Mouse (Mus musculus): ENCODE results near the gene Gp6. TPM values are rescaled to one million over a fixed set of nuclear protein-coding genes. Genes with fewer than 3 reads are reported as not detected.

The Gp6 gene
- polyA plus RNA-seq (2015; fragmentation: Nextera tagmentation; extraction: Ambion mirVana) = 0.39 TPM in 1 of 2 replicates, not detected in the other

DNA sequence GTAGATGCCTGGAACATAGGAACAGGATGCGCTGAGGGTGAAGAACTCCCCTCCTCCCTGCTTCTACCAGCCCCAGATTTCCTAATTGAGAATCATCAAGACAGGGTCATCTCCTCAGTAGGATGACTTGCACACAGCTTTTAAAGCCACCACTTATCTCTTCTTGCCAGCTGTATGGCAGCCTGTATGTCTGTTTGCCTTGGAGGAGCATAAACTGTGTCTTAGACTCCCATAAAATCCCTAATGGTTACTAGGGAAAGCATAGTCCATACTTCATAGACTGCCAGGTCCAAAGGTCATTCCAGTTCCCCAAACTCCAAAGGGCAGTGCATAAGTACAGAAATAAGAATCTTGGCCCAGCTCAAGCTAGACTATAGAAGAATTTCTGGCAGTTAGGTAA, at the start of gene Gp6:
Gp6 (minus strand) TSS at position 15 of the 400 bp plus-strand sequence.
- H3K27me3 ChIP-seq (ENCODE audit: insufficient read depth, low read length) = no peaks in the 10 kb centered on the region
- H3K27ac ChIP-seq (ENCODE audit: low read length) = no peak within 1 kb of the TSS
- H3K4me1 ChIP-seq (ENCODE audit: insufficient read depth, low read length) = no peaks in the 10 kb centered on the region
- ATAC-seq (ENCODE audit: low FRiP score, low TSS enrichment) = no peak
- H3K4me3 ChIP-seq (ENCODE audit: low read length) = no peak within 1 kb of the TSS
- no peak within 1 kb of the TSS for H3K9ac ChIP-seq (replicated peaks; ENCODE audit: low read length)
- H3K4me2 ChIP-seq (replicated peaks; ENCODE audit: low read depth, low read length) = no peak within 1 kb of the TSS
- 86% methylated on average over 1 of the region's 1 CpGs for WGBS
- H3K36me3 ChIP-seq (ENCODE audit: insufficient read depth, low read length) = no peaks in the 10 kb centered on the region
- H3K9me3 ChIP-seq (ENCODE audit: low read length) = no peaks in the 10 kb centered on the region

DNA sequence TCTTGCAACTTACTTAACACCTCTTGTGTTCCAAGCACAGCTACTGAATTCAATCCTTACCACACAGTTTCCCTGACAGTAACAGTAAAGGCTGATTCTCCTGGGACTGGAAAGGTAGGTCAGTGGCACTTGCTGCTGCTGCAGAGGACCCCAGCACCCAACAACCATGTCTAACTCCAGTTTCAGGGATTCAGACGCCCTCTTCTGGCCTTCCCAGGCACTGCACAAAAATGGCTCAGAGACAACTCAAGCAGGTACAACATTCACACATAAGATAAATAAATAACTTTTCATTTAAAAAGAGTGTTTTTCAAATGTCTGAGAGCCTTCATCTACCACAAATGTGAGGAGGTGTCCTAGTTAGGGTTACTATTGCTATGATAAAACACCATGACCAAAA, 49.6 kb upstream of the Gp6 start:
- Histone ChIP-seq H3K36me3 (ENCODE audit: insufficient read depth, low read length) (peaks cover 20% of the 10 kb centered on the region), H3K4me3 (ENCODE audit: low read length) (no peak overlapping the region), H3K9me3 (ENCODE audit: low read length) (no peaks in the 10 kb centered on the region; the same call in 1 of the 2 replicates), H3K9ac (replicated peaks; ENCODE audit: low read length) (no peak overlapping the region), H3K27ac (ENCODE audit: low read length) (no peak overlapping the region), H3K4me2 (replicated peaks; ENCODE audit: low read depth, low read length) (no peak overlapping the region), H3K27me3 (ENCODE audit: insufficient read depth, low read length) (no peaks in the 10 kb centered on the region), H3K4me1 (ENCODE audit: insufficient read depth, low read length) (peaks cover 6% of the 10 kb centered on the region)
- WGBS = 0% methylated on average over 1 of the region's 1 CpGs
- ATAC-seq (ENCODE audit: low FRiP score, low TSS enrichment) = no peak

DNA sequence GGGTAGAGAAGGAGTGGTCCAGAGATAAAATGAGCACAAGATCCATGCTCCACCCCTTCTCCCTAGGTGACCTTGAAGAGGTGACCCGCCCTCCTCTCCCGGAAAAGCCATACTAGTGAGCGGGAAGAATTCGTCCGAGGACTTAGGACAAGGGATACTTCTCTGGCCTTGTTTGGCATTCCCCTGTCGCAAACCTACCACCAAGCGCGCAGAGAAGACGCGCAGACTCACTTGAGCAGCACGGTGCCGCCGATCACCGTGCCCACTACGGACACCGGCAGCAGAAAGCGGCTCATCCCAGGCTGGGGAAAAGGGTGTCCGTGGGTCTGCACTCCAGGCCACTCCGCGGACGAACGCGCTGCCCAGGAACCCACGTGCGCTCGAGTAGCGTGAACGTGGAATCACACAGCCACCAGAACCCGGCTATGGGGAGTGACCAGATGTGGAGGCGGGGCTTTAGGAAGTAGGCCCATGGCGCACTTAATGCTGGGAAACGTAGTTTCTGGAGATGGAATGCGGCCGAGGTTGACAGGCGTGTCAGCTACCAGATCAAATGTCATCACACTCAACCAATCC, 47.8 kb upstream of the Gp6 start, which contains the start of gene Rdh13:
Rdh13 (minus strand) TSS at position 434 of the 576 bp plus-strand sequence.
- Histone ChIP-seq H3K9ac (replicated peaks; ENCODE audit: low read length) (peak within 1 kb of the TSS; percentile 78), H3K27me3 (ENCODE audit: insufficient read depth, low read length) (no peaks in the 10 kb centered on the region), H3K4me3 (ENCODE audit: low read length) (peak within 1 kb of the TSS; percentile 81), H3K4me2 (replicated peaks; ENCODE audit: low read depth, low read length) (peak within 1 kb of the TSS; percentile 57), H3K36me3 (ENCODE audit: insufficient read depth, low read length) (peaks cover 37% of the 10 kb centered on the region), H3K9me3 (ENCODE audit: low read length) (no peaks in the 10 kb centered on the region; the same call in 1 of the 2 replicates), H3K27ac (ENCODE audit: low read length) (peak within 1 kb of the TSS; percentile 86), H3K4me1 (ENCODE audit: insufficient read depth, low read length) (peaks cover 6% of the 10 kb centered on the region)
- peak; percentile 97 for ATAC-seq (ENCODE audit: low FRiP score, low TSS enrichment)
- under 1% methylated on average over 35 of the region's 35 CpGs for WGBS

DNA sequence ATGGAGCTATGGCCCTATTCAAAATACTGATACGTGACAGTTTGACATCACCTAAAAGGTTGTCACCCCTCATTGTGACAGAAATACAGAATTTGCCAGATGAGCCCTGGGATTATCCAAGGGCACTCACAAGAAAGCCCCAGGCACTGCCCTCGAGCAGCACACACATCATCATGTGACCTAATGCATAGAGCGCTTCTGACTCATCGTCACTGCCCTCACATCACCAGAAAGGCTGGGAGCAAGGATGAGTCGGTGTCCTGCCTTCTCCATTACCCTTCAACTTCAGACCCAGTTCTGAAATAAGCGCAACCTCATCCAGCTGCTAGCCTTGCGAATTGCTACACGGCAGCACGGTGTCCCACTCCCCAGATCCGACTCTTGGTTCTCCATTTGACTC, 43.0 kb upstream of the Gp6 start:
- Histone ChIP-seq H3K9ac (replicated peaks; ENCODE audit: low read length) (no peak overlapping the region), H3K27me3 (ENCODE audit: insufficient read depth, low read length) (no peaks in the 10 kb centered on the region), H3K4me3 (ENCODE audit: low read length) (no peak overlapping the region), H3K36me3 (ENCODE audit: insufficient read depth, low read length) (peaks cover 64% of the 10 kb centered on the region), H3K4me2 (replicated peaks; ENCODE audit: low read depth, low read length) (no peak overlapping the region), H3K4me1 (ENCODE audit: insufficient read depth, low read length) (peaks cover 6% of the 10 kb centered on the region), H3K9me3 (ENCODE audit: low read length) (no peaks in the 10 kb centered on the region), H3K27ac (ENCODE audit: low read length) (no peak overlapping the region)
- no peak for ATAC-seq (ENCODE audit: low FRiP score, low TSS enrichment)
- WGBS = 93% methylated on average over 10 of the region's 10 CpGs

DNA sequence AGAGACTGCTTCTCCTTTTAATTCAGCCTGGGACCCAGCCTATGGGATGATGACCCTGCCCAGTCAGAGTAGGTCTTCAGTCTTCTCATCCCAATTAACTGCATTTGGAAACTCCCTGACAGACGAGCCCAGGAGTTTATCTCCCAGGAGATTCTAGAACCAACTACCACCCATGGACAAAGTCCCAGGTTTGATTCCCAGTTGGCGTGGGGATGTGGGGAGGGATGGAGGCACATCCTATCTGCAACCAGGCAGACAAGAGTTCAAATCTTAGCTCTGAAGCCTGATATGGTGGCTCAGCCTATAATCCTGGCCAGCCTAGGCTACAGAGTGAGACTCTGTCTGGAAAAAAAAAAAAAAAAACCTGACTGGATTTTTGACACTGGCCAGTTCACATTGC, 40.2 kb upstream of the Gp6 start:
- ATAC-seq (ENCODE audit: low FRiP score, low TSS enrichment) = no peak

DNA sequence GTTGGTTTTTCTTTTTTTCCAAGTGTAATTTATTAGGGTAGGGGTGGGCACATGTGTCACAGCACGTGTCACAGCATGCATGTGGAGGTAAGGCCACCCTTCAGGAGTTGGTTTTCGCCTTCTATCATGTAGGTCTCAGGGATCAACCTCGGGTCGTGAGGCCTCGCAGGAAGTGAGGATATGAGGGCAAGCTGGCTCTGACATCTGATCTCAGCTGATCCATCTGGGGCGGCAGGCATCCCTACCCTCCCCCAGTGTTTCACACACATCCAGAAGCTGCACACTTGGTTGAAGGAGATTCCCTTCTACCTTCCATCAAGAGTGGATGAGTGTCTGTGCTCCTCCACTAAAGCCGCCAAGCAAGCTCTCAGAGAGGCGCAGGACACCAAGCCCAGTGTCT, 34.5 kb upstream of the Gp6 start:
- H3K36me3 ChIP-seq (ENCODE audit: insufficient read depth, low read length) = peaks cover 77% of the 10 kb centered on the region
- no peak for ATAC-seq (ENCODE audit: low FRiP score, low TSS enrichment)
- H3K27ac ChIP-seq (ENCODE audit: low read length) = no peak overlapping the region
- H3K9me3 ChIP-seq (ENCODE audit: low read length) = peaks cover 8% of the 10 kb centered on the region; the same call in 1 of the 2 replicates
- no peak overlapping the region for H3K4me2 ChIP-seq (replicated peaks; ENCODE audit: low read depth, low read length)
- H3K4me1 ChIP-seq (ENCODE audit: insufficient read depth, low read length) = no peaks in the 10 kb centered on the region
- WGBS = 83% methylated on average over 8 of the region's 8 CpGs
- no peak overlapping the region for H3K9ac ChIP-seq (replicated peaks; ENCODE audit: low read length)
- no peak overlapping the region for H3K4me3 ChIP-seq (ENCODE audit: low read length)
- H3K27me3 ChIP-seq (ENCODE audit: insufficient read depth, low read length) = no peaks in the 10 kb centered on the region

More for the DNA sequence above, 40.2 kb upstream of the Gp6 start:
- H3K27ac ChIP-seq (ENCODE audit: low read length) = no peak overlapping the region
- H3K9ac ChIP-seq (replicated peaks; ENCODE audit: low read length) = no peak overlapping the region
- no peak overlapping the region for H3K4me3 ChIP-seq (ENCODE audit: low read length)
- no peak overlapping the region for H3K4me2 ChIP-seq (replicated peaks; ENCODE audit: low read depth, low read length)
- H3K9me3 ChIP-seq (ENCODE audit: low read length) = no peaks in the 10 kb centered on the region
- H3K36me3 ChIP-seq (ENCODE audit: insufficient read depth, low read length) = peaks cover 75% of the 10 kb centered on the region
- 92% methylated on average over 2 of the region's 2 CpGs for WGBS
- no peaks in the 10 kb centered on the region for H3K27me3 ChIP-seq (ENCODE audit: insufficient read depth, low read length)
- H3K4me1 ChIP-seq (ENCODE audit: insufficient read depth, low read length) = no peaks in the 10 kb centered on the region

DNA sequence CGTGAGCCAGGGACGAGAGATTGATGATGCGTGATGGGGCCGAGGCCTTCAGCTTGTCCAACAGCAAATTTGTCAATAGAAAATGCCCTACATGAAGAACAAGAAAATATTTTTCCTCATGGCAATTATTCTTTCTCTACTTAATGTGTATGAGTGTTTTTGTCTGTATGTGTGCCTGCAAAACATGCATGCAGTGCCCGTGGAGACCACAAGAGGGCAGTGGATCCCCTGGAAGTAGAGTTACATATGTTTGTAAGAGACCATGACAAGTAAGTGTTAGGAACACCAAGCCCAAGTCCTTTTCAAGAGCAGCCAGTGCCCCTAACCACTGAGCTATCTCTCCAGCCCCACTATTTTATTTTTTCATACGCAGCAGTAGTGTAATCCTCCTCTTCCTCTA, 34.0 kb upstream of the Gp6 start:
- H3K27ac ChIP-seq (ENCODE audit: low read length) = no peak overlapping the region
- H3K4me1 ChIP-seq (ENCODE audit: insufficient read depth, low read length) = no peaks in the 10 kb centered on the region
- ATAC-seq (ENCODE audit: low FRiP score, low TSS enrichment) = no peak
- no peak overlapping the region for H3K4me2 ChIP-seq (replicated peaks; ENCODE audit: low read depth, low read length)
- no peaks in the 10 kb centered on the region for H3K27me3 ChIP-seq (ENCODE audit: insufficient read depth, low read length)
- H3K36me3 ChIP-seq (ENCODE audit: insufficient read depth, low read length) = peaks cover 75% of the 10 kb centered on the region
- H3K9me3 ChIP-seq (ENCODE audit: low read length) = peaks cover 8% of the 10 kb centered on the region; the same call in 1 of the 2 replicates
- 82% methylated on average over 6 of the region's 6 CpGs for WGBS
- H3K9ac ChIP-seq (replicated peaks; ENCODE audit: low read length) = no peak overlapping the region
- no peak overlapping the region for H3K4me3 ChIP-seq (ENCODE audit: low read length)

DNA sequence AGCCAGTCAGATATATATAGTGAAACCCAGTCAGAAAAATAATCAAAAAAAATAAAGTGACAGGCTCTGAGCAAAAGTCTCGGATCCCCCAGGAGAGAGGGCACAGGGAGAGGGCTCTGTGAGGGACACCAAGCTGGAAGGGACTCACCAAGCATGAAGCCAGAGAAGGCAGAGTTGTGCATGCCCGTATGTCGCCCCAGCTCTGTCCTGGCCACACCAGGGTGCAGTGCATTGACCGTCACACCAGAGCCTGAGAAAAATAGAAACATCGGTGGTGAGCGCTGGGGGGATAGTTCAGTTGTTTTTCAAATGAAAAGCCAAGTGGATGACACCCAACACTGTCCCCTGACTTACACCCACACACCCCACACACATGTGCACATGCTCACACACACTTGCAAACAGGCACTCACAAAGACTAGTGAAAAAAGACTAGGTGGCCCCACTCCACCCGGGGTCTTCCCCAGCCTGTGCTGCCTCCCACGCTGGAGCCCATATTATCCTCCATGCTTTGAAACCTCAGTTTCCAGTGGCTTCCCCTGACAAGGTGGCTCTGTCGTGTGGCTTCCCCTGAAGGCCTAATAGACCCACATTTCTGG, 32.8 kb upstream of the Gp6 start:
- no peaks in the 10 kb centered on the region for H3K4me1 ChIP-seq (ENCODE audit: insufficient read depth, low read length)
- no peak for ATAC-seq (ENCODE audit: low FRiP score, low TSS enrichment)
- 91% methylated on average over 9 of the region's 9 CpGs for WGBS
- H3K9me3 ChIP-seq (ENCODE audit: low read length) = peaks cover 8% of the 10 kb centered on the region; the same call in 1 of the 2 replicates
- no peak overlapping the region for H3K4me3 ChIP-seq (ENCODE audit: low read length)
- H3K9ac ChIP-seq (replicated peaks; ENCODE audit: low read length) = no peak overlapping the region
- H3K36me3 ChIP-seq (ENCODE audit: insufficient read depth, low read length) = peaks cover 76% of the 10 kb centered on the region
- no peak overlapping the region for H3K27ac ChIP-seq (ENCODE audit: low read length)
- no peaks in the 10 kb centered on the region for H3K27me3 ChIP-seq (ENCODE audit: insufficient read depth, low read length)
- no peak overlapping the region for H3K4me2 ChIP-seq (replicated peaks; ENCODE audit: low read depth, low read length)

DNA sequence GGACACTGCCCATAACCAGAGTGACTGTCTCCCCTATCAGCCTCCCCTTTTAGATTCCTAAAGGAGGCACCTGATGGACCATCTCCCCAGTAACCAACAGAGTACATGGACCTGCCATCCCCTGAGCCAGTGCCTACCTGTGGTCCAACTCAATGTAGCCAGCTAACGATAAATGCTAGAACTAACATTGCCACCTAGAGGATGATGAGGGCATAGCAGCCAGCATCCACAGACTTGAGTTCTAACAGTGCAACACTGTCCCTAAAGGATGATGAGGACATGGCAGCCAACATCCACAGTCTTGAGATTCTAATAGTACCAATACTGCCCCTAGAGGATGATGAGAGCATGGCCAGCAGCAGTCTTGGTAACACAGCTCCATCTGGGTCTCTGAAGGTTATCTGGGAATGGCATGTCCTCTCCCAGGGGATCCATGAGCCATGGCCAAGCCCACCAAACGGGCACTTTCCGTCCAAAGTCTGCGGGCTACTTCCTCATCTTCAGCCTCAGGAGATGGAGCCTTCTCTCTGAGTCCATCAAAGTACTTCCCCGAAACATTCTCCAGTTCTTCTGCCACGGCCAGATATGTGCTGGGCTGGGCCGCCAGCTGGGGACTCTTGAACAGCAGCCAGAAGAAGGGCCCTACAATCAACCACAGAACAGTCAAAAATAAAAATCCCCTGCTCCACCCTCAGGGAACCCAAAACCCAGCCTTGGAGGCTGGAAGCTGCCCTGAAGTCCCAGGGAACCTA, 29.8 kb upstream of the Gp6 start:
- Histone ChIP-seq H3K4me1 (ENCODE audit: insufficient read depth, low read length) (no peaks in the 10 kb centered on the region), H3K27ac (ENCODE audit: low read length) (no peak overlapping the region), H3K4me2 (replicated peaks; ENCODE audit: low read depth, low read length) (no peak overlapping the region), H3K4me3 (ENCODE audit: low read length) (no peak overlapping the region), H3K36me3 (ENCODE audit: insufficient read depth, low read length) (peaks cover 54% of the 10 kb centered on the region), H3K9ac (replicated peaks; ENCODE audit: low read length) (no peak overlapping the region), H3K27me3 (ENCODE audit: insufficient read depth, low read length) (no peaks in the 10 kb centered on the region), H3K9me3 (ENCODE audit: low read length) (peaks cover 5% of the 10 kb centered on the region; the same call in 1 of the 2 replicates)
- ATAC-seq (ENCODE audit: low FRiP score, low TSS enrichment) = peak; percentile 94
- WGBS = 66% methylated on average over 7 of the region's 7 CpGs

DNA sequence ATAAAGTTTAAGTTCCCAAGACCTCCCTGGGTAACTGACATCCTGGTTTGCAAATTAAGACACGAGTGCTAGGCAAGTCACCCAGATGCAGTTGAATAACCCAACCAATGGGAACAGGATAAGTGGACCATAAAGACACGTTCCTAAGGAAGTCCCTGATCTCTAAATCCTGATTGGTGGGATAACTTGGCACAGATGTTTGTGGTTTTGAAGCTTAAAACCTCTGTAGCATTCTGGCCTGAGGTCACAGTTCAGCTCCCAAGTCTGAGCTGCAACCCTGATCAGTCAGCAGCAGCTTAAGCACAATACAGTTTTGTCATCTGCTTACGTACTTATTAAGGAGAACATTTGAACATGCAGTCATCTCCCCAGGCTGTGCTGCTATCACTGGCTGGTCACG, 22.7 kb upstream of the Gp6 start:
- H3K9me3 ChIP-seq (ENCODE audit: low read length) = no peaks in the 10 kb centered on the region
- WGBS = 68% methylated on average over 4 of the region's 4 CpGs
- H3K4me3 ChIP-seq (ENCODE audit: low read length) = no peak overlapping the region
- H3K4me1 ChIP-seq (ENCODE audit: insufficient read depth, low read length) = no peaks in the 10 kb centered on the region
- H3K27me3 ChIP-seq (ENCODE audit: insufficient read depth, low read length) = no peaks in the 10 kb centered on the region
- H3K36me3 ChIP-seq (ENCODE audit: insufficient read depth, low read length) = peaks cover 2% of the 10 kb centered on the region; the same call in 1 of the 2 replicates
- no peak overlapping the region for H3K9ac ChIP-seq (replicated peaks; ENCODE audit: low read length)
- H3K4me2 ChIP-seq (replicated peaks; ENCODE audit: low read depth, low read length) = no peak overlapping the region
- ATAC-seq (ENCODE audit: low FRiP score, low TSS enrichment) = no peak
- no peak overlapping the region for H3K27ac ChIP-seq (ENCODE audit: low read length)
